Mouse (Mus musculus) thymus, adult 18-20 months (tissue): ENCODE results near the gene Olfr952.

Experiments
- DNase-seq, 2 experiments: peaks; one replicate each; pipeline ENCODE4 v3.0.0; 2022; ENCODE audit warnings: mixed read lengths in 2 of 2

The Olfr952 gene

DNA sequence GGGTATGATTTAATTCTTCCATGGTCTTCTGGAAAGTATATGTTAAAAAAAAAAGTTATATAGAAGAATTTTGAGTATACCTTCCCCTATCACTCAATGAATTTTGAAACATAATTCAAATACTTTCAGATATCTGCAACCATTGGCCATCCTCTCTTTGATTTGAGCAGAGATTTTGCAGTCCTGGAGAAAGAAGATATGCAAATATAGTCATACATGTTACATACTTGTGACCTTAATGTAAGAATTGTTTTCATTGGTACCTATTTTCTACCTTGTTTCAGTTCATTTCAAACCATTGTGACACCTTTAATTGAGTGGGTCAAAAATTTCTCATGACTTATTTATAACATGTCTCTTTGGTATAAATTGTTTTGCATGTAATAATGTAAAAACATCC, at the start of gene Olfr952:
Olfr952 (minus strand) TSS at position 101 of the 400 bp plus-strand sequence.
- no peak for DNase-seq

DNA sequence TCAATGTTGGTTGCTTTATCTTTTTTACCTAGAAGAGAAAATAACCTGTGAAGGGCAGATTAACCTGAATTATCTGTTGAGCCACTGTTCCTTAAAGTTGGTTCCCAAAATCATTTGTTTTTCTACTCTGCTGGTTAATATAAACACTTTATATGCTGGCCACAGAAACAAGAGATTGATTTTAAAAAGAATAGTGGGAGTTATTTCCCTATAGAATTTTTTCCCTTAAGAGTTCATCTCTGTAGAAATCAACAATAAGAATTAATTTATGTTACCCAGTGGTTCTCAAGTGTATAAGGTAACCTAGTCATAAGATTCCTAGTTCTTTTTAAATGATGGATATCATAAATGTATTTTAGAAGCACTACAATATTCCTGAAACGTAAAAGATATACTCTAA, 44.9 kb upstream of the Olfr952 start, which contains the start of gene Olfr955:
Olfr955 (minus strand) TSS at position 101 of the 400 bp plus-strand sequence.
- no peak for DNase-seq

DNA sequence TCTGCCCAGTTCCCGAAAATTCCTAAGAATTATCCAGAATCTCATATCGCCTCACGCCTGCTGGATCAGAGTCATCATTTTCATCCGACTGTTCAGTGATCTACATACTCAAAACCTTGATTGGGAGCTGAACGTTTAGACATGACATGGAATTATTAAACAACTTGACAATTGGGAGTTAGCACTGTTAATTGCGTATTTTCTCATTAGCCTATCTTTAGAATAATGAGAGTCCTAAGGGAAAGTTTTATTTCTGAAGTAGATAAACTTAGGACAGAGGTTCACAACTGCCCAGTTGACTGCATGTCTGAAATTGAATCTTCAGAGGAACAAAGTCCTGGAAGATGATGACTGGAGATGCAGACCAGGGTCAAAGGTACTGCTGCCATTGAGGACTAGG, 29.5 kb upstream of the Olfr952 start, which contains the start of gene Olfr954:
Olfr954 (plus strand) TSS at position 301 of the 400 bp plus-strand sequence.
- no peak for DNase-seq

DNA sequence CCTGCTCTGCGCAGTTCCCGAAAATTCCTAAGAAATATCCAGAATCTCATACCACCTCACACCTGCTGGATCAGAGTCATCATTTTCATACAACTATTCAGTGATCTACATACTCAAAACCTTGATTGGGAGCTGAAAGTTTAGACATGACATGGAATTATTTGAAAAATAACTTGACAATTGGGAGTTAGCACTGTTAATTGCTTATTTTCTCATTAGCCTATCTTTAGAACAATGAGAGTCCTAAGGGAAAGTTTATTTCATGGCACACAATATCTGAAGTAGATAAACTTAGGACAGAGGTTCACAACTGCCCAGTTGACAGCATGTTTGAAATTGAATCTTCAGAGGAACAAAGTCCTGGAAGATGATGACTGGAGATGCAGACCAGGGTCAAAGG, 39.8 kb downstream of the Olfr952 start, which contains the start of gene Olfr951:
Olfr951 (plus strand) TSS at position 301 of the 400 bp plus-strand sequence.
- no peak for DNase-seq
